Mouse (Mus musculus) embryo, embryonic 9.5 days (tissue): ENCODE data around the gene Cacng3.

Source experiments
- DNase-seq: peaks from one replicate; pipeline ENCODE4 v3.0.0-alpha.2; 2017; ENCODE audit errors: extremely low spot score

Gene Cacng3

GRCm38 (mm10) chr7:122718540-122718939, 48.2 kb downstream of the Cacng3 start:
- no peak for DNase-seq

GRCm38 (mm10) chr7:122723358-122723876, 53.1 kb downstream of the Cacng3 start:
- no peak for DNase-seq

- DNase-seq, result no peak
Measured at GRCm38 (mm10) chr7:122726376-122726775, 56.1 kb downstream of the Cacng3 start.

GRCm38 (mm10) chr7:122728186-122728585, 57.9 kb downstream of the Cacng3 start:
- no peak for DNase-seq

- no peak for DNase-seq
Measured at GRCm38 (mm10) chr7:122728846-122729245, 58.6 kb downstream of the Cacng3 start.

- DNase-seq, result no peak
Measured at GRCm38 (mm10) chr7:122735323-122735722, 65.0 kb downstream of the Cacng3 start.

GRCm38 (mm10) chr7:122738541-122738940, 68.2 kb downstream of the Cacng3 start:
- no peak for DNase-seq

GRCm38 (mm10) chr7:122740663-122741062, 70.4 kb downstream of the Cacng3 start:
- no peak for DNase-seq

GRCm38 (mm10) chr7:122755920-122756603, 85.8 kb downstream of the Cacng3 start:
- no peak for DNase-seq

- no peak for DNase-seq
Measured at GRCm38 (mm10) chr7:122758645-122759044, 88.4 kb downstream of the Cacng3 start.

GRCm38 (mm10) chr7:122764506-122764905, 94.2 kb downstream of the Cacng3 start:
- no peak for DNase-seq

GRCm38 (mm10) chr7:122768292-122769020, 98.2 kb downstream of the Cacng3 start:
- DNase-seq, result no peak

GRCm38 (mm10) chr7:122779601-122780000, 109.3 kb downstream of the Cacng3 start:
- DNase-seq, result no peak

- no peak for DNase-seq
Measured at GRCm38 (mm10) chr7:122789929-122790328, 119.6 kb downstream of the Cacng3 start.

GRCm38 (mm10) chr7:122793655-122794346, 123.5 kb downstream of the Cacng3 start:
- no peak for DNase-seq

- DNase-seq, result no peak
Measured at GRCm38 (mm10) chr7:122795140-122795539, 124.8 kb downstream of the Cacng3 start.

- DNase-seq, result no peak
Measured at GRCm38 (mm10) chr7:122800821-122801220, 130.5 kb downstream of the Cacng3 start.

GRCm38 (mm10) chr7:122803839-122804496, 133.7 kb downstream of the Cacng3 start:
- no peak for DNase-seq

GRCm38 (mm10) chr7:122806531-122806930, 136.2 kb downstream of the Cacng3 start:
- DNase-seq, result no peak

- no peak for DNase-seq
Measured at GRCm38 (mm10) chr7:122813724-122814123, 143.4 kb downstream of the Cacng3 start.

- no peak for DNase-seq
Measured at GRCm38 (mm10) chr7:122817565-122817964, 147.3 kb downstream of the Cacng3 start.
